ENCODE assay signal across 20 mouse cellular contexts in the genomic region with DNA sequence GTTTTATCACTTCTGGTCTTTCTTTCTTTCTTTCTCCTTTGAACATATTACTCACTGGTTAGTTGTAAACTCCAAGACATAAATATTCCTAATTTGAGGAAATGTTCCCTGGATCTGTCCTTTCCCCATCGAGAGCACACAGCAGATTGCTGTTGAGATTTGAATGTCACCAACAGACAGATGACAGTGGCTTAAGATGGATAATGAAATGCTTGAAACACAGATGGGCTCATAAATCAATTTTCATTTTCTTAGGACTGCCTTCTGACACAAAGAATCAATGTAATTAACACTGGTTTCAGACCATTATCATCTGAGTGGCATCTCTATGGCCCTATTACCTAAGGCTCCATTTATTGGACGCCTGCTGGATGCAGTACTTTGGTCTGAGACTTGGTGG. TPM values are rescaled to one million over a fixed set of nuclear protein-coding genes. Genes with fewer than 3 reads are reported as not detected.
DNase-seq lines count a peak whose midpoint lies in the region; ATAC-seq and TF ChIP-seq lines count a peak whose summit lies in the region.
"Had no signal": no experiment of that assay in that cellular context is flagged by ENCODE, and none has a peak within 500 bp of the region (broad histone marks: within the 10 kb centered on the region; RNA-seq: fewer than 3 reads in every experiment).

No protein-coding gene starts in this region.

- no peak overlapping the region for H3K4me2 ChIP-seq in forebrain, embryonic 14.5 days (ENCODE audit: low read length)
- H3K4me2 ChIP-seq in hindbrain, embryonic 13.5 days: no peak overlapping the region
- H3K4me2 ChIP-seq in hindbrain, embryonic 14.5 days (replicated peaks): no peak overlapping the region
- H3K4me2 ChIP-seq in forebrain, embryonic 16.5 days (ENCODE audit: low read length): no peak overlapping the region
- H3K4me2 ChIP-seq: embryonic facial prominence, embryonic 13.5 days; embryonic facial prominence, embryonic 15.5 days had no signal

- peaks cover 18% of the 10 kb centered on the region for H3K36me3 ChIP-seq in forebrain, embryonic 14.5 days (ENCODE audit: control insufficient read depth, insufficient read depth, low read length)
- H3K36me3 ChIP-seq in forebrain, embryonic 10.5 days (replicated peaks): peaks cover 55% of the 10 kb centered on the region
- H3K36me3 ChIP-seq in hindbrain, embryonic 13.5 days: peaks cover 30% of the 10 kb centered on the region
- H3K36me3 ChIP-seq in hindbrain, embryonic 14.5 days (replicated peaks; ENCODE audit: control insufficient read depth, insufficient read depth): peaks cover 30% of the 10 kb centered on the region
- peaks cover 5% of the 10 kb centered on the region; the same call in 1 of the 2 replicates for H3K36me3 ChIP-seq in forebrain, embryonic 16.5 days (ENCODE audit: control insufficient read depth, insufficient read depth)

- H3K9ac ChIP-seq in forebrain, embryonic 14.5 days (ENCODE audit: low read length): no peak overlapping the region
- H3K9ac ChIP-seq in hindbrain, embryonic 13.5 days: no peak overlapping the region
- no peak overlapping the region for H3K9ac ChIP-seq in hindbrain, embryonic 14.5 days
- no peak overlapping the region for H3K9ac ChIP-seq in forebrain, embryonic 16.5 days (replicated peaks; ENCODE audit: low read depth, low read length)
- H3K9ac ChIP-seq: embryonic facial prominence, embryonic 13.5 days; embryonic facial prominence, embryonic 15.5 days had no signal

- TF ChIP-seq POLR2A in brain, embryonic 14.5 days (IDR thresholded peaks at IDR 0.05; ENCODE audit: borderline replicate concordance, extremely low read depth, insufficient read depth, insufficient read length, poor library complexity, severe bottlenecking): no peak

- no peak overlapping the region for H3K4me3 ChIP-seq in forebrain, embryonic 14.5 days (ENCODE audit: low read depth, low read length)
- H3K4me3 ChIP-seq in forebrain, embryonic 10.5 days: no peak overlapping the region
- no peak overlapping the region for H3K4me3 ChIP-seq in hindbrain, embryonic 13.5 days
- no peak overlapping the region for H3K4me3 ChIP-seq in hindbrain, embryonic 14.5 days (replicated peaks; ENCODE audit: low read length)
- H3K4me3 ChIP-seq in forebrain, embryonic 16.5 days (replicated peaks; ENCODE audit: low read length): no peak overlapping the region
- H3K4me3 ChIP-seq: embryonic facial prominence, embryonic 13.5 days; embryonic facial prominence, embryonic 15.5 days; erythroblast, embryonic 14.5 days had no signal

- no peaks in the 10 kb centered on the region for H3K27me3 ChIP-seq in forebrain, embryonic 14.5 days (replicated peaks; ENCODE audit: control insufficient read depth, insufficient read depth, low read length)
- H3K27me3 ChIP-seq in forebrain, embryonic 10.5 days (ENCODE audit: poor library complexity, severe bottlenecking): no peaks in the 10 kb centered on the region
- no peaks in the 10 kb centered on the region for H3K27me3 ChIP-seq in hindbrain, embryonic 13.5 days
- H3K27me3 ChIP-seq in hindbrain, embryonic 14.5 days (ENCODE audit: control insufficient read depth, insufficient read depth, low read length): no peaks in the 10 kb centered on the region
- H3K27me3 ChIP-seq in forebrain, embryonic 16.5 days (replicated peaks; ENCODE audit: control insufficient read depth, insufficient read depth, low read length): no peaks in the 10 kb centered on the region
- H3K27me3 ChIP-seq: embryonic facial prominence, embryonic 13.5 days; embryonic facial prominence, embryonic 15.5 days had no signal

- peak; percentile 13; the same call in 1 of the 2 replicates for ATAC-seq in forebrain, embryonic 14.5 days
- no peak for ATAC-seq in hindbrain, embryonic 13.5 days (ENCODE audit: low FRiP score)
- ATAC-seq in hindbrain, embryonic 14.5 days (ENCODE audit: low FRiP score): no peak
- ATAC-seq in forebrain, embryonic 16.5 days: peak; percentile 32

- 50% methylated on average over 2 of the region's 2 CpGs for WGBS in forebrain, embryonic 14.5 days
- 90% methylated on average over 2 of the region's 2 CpGs for WGBS in forebrain, embryonic 10.5 days
- 49% methylated on average over 2 of the region's 2 CpGs for WGBS in hindbrain, embryonic 13.5 days
- WGBS in hindbrain, embryonic 14.5 days: 46% methylated on average over 2 of the region's 2 CpGs
- 37% methylated on average over 2 of the region's 2 CpGs for WGBS in forebrain, embryonic 16.5 days

- peak; percentile 54 for DNase-seq in forebrain, embryonic 14.5 days (ENCODE audit: low spot score)
- no peak for DNase-seq in forebrain, embryonic 10.5 days (ENCODE audit: extremely low spot score, low spot score)
- DNase-seq in hindbrain, embryonic 14.5 days (ENCODE audit: low spot score): no peak
- peak; percentile 67 for DNase-seq in brain, embryonic 14.5 days (ENCODE audit: low read depth)
- no peak for DNase-seq in cerebellum, postnatal 10 days
- no peak for DNase-seq in kidney, postnatal 4 days
- DNase-seq: adrenal gland, adult 2 months; adrenal gland, postnatal 10 days; adrenal gland, postnatal 25 days; cerebellum, adult 11-12 months; cerebellum, adult 2 months; cerebellum, adult 9-10 months; cerebellum, postnatal 14 days; cerebellum, postnatal 36 days; embryo, embryonic 11 days had no signal

- no peak for TF ChIP-seq CTCF in brain, embryonic 14.5 days (IDR thresholded peaks at IDR 0.05; ENCODE audit: borderline replicate concordance, extremely low read depth, insufficient read depth, insufficient read length)

- peaks cover 14% of the 10 kb centered on the region; the same call in 1 of the 2 replicates for H3K4me1 ChIP-seq in forebrain, embryonic 14.5 days (ENCODE audit: control insufficient read depth, insufficient read depth, low read length)
- peaks cover 32% of the 10 kb centered on the region for H3K4me1 ChIP-seq in forebrain, embryonic 10.5 days
- H3K4me1 ChIP-seq in hindbrain, embryonic 13.5 days (replicated peaks): peaks cover 31% of the 10 kb centered on the region
- peaks cover under 1% of the 10 kb centered on the region; the same call in 1 of the 2 replicates for H3K4me1 ChIP-seq in hindbrain, embryonic 14.5 days (replicated peaks; ENCODE audit: control insufficient read depth, insufficient read depth, low read length)
- H3K4me1 ChIP-seq in forebrain, embryonic 16.5 days (replicated peaks; ENCODE audit: control insufficient read depth, insufficient read depth, low read length): peaks cover 26% of the 10 kb centered on the region

- peak overlapping the region; percentile 61 for H3K27ac ChIP-seq in forebrain, embryonic 14.5 days (ENCODE audit: low read depth, low read length)
- H3K27ac ChIP-seq in forebrain, embryonic 10.5 days: no peak overlapping the region
- H3K27ac ChIP-seq in hindbrain, embryonic 13.5 days: 0 out of 2 replicates have a peak overlapping the region, but pooled peaks have one; percentile 13
- no peak overlapping the region for H3K27ac ChIP-seq in hindbrain, embryonic 14.5 days
- H3K27ac ChIP-seq in forebrain, embryonic 16.5 days (ENCODE audit: low read length): peak overlapping the region; percentile 60
- H3K27ac ChIP-seq: embryonic facial prominence, embryonic 13.5 days; embryonic facial prominence, embryonic 15.5 days had no signal

- H3K9me3 ChIP-seq in forebrain, embryonic 14.5 days (replicated peaks; ENCODE audit: control insufficient read depth, low read length): no peaks in the 10 kb centered on the region
- no peaks in the 10 kb centered on the region for H3K9me3 ChIP-seq in forebrain, embryonic 10.5 days
- H3K9me3 ChIP-seq in hindbrain, embryonic 13.5 days: no peaks in the 10 kb centered on the region
- no peaks in the 10 kb centered on the region for H3K9me3 ChIP-seq in hindbrain, embryonic 14.5 days (ENCODE audit: control insufficient read depth, low read length)
- no peaks in the 10 kb centered on the region for H3K9me3 ChIP-seq in forebrain, embryonic 16.5 days (ENCODE audit: control insufficient read depth, low read length)
- H3K9me3 ChIP-seq: embryonic facial prominence, embryonic 13.5 days; embryonic facial prominence, embryonic 15.5 days had no signal

RNA-seq across cellular contexts. Expression of gene Hebp2, which starts 23.3 kb away (rescaled TPM):
- 7.7 and 7.8 TPM in 2 replicates for polyA plus RNA-seq in forebrain, embryonic 14.5 days (2014; fragmentation: Nextera tagmentation; extraction: Ambion mirVana)
- 14.9 and 15.7 TPM in 2 replicates for polyA plus RNA-seq in forebrain, embryonic 10.5 days (2016; fragmentation: Nextera tagmentation; extraction: Ambion mirVana)
- polyA plus RNA-seq in hindbrain, embryonic 13.5 days (2015; fragmentation: Nextera tagmentation; extraction: Ambion mirVana): 12.3 and 12.8 TPM in 2 replicates
- polyA plus RNA-seq in hindbrain, embryonic 14.5 days (2014; fragmentation: Nextera tagmentation; extraction: Ambion mirVana): 13.5 and 14.2 TPM in 2 replicates
- polyA plus RNA-seq in brain, embryonic 14.5 days (2012; rRNA removed): 3.0 and 4.4 TPM in 2 replicates
- 5.9 TPM in 2 replicates for polyA plus RNA-seq in forebrain, embryonic 16.5 days (2015; fragmentation: Nextera tagmentation; extraction: Ambion mirVana)
- polyA plus RNA-seq: erythroblast, embryonic 14.5 days had no signal

Comparison
In these comparisons a context has a peak if more than half of its experiments do, and no peak if none do; other contexts are left out.
1. DNase-seq: peak in forebrain, embryonic 14.5 days (single experiment) and brain, embryonic 14.5 days (single experiment); none in forebrain, embryonic 10.5 days (single experiment), hindbrain, embryonic 14.5 days (single experiment), cerebellum, postnatal 10 days (0 of 2) and kidney, postnatal 4 days (0 of 2).
2. H3K27ac ChIP-seq: peak in forebrain, embryonic 14.5 days (single experiment), hindbrain, embryonic 13.5 days (single experiment) and forebrain, embryonic 16.5 days (single experiment); none in forebrain, embryonic 10.5 days (single experiment) and hindbrain, embryonic 14.5 days (single experiment).
3. ATAC-seq: peak in forebrain, embryonic 14.5 days (single experiment) and forebrain, embryonic 16.5 days (single experiment); none in hindbrain, embryonic 13.5 days (single experiment) and hindbrain, embryonic 14.5 days (single experiment).